Mouse (Mus musculus) kidney, embryonic 15.5 days (tissue): Measurements from ENCODE around the gene Gm11555. TPM values are rescaled to one million over a fixed set of nuclear protein-coding genes. Genes with fewer than 3 reads are reported as not detected.
"Not testable (repeated sequence)": the region's sequence is repeated elsewhere in the genome, so short reads cannot be mapped to it uniquely, and the experiment has no call there.

Source experiments
- ATAC-seq: fragments of 200-750 bp; cut with Nextera tagmentation; replicated peaks from 2 replicates; pipeline ENCODE4 v1.8.0; 2017; ENCODE audit warnings: moderate TSS enrichment; ENCODE audit not compliant: low FRiP score
- H3K27ac ChIP-seq: fragments of 300-500 bp; sonication (generic); 2 replicates; pipeline ENCODE4 v1.5.1; 2015; ENCODE audit warnings: mild to moderate bottlenecking, inconsistent platforms
- H3K27me3 ChIP-seq: fragments of 300-500 bp; sonication (generic); 2 replicates; pipeline ENCODE4 v1.6.1; 2015; ENCODE audit warnings: inconsistent platforms
- H3K36me3 ChIP-seq: fragments of 300-500 bp; sonication (generic); 2 replicates; pipeline ENCODE4 v1.6.1; 2015; ENCODE audit warnings: inconsistent platforms
- H3K4me1 ChIP-seq: fragments of 300-500 bp; sonication (generic); 2 replicates; pipeline ENCODE4 v1.6.1; 2015; ENCODE audit warnings: inconsistent platforms
- H3K4me2 ChIP-seq: fragments of 300-500 bp; sonication (generic); 2 replicates; pipeline ENCODE4 v1.6.1; 2015; ENCODE audit warnings: moderate library complexity, mild to moderate bottlenecking, inconsistent platforms
- H3K4me3 ChIP-seq: fragments of 300-500 bp; sonication (generic); replicated peaks from 2 replicates; pipeline ENCODE4 v1.5.1; 2015; ENCODE audit warnings: mild to moderate bottlenecking, inconsistent platforms
- H3K9ac ChIP-seq: fragments of 300-500 bp; sonication (generic); 2 replicates; pipeline ENCODE4 v1.6.1; 2015; ENCODE audit warnings: mild to moderate bottlenecking, inconsistent platforms
- H3K9me3 ChIP-seq: fragments of 300-500 bp; sonication (generic); replicated peaks from 2 replicates; pipeline ENCODE4 v1.6.1; 2016; ENCODE audit warnings: inconsistent platforms
- WGBS: fragments of 180-500 bp; shearing (Covaris S2); methylation state at CpG from one replicate; pipeline ENCODE4 v1.1.7; 2015; ENCODE audit warnings: mixed read lengths; 5-methylcytosine and 5-hydroxymethylcytosine counted together
- polyA plus RNA-seq: library from polyadenylated mRNA; unstranded; fragments of >200 nt; fragmentation: Nextera tagmentation; extraction: Ambion mirVana; gene quantifications from 2 replicates; pipeline ENCODE4 v1.2.1, GENCODE M21; 2015

The Gm11555 gene
- not detected in 2 replicates for polyA plus RNA-seq

DNA sequence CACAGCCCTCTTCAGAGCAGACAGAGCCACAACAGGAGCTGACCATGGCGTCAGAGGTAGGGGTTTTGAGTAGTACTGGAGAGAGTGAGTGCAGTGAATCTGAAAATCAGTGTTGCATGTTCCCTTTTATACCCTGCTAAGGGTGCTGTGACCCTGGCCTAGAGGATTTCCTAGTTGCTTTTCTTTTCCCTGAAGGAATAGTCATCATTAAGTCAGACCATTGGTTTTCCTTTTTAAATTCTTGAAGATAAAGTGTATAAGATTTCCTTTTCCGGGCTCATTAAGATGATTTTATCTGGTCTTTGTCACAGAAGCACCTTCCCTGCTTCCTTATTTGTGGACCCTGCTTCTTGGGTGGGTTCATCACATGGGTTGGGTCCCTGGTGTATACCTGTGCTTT lies at the start of gene Gm11555:
TSS of gene Gm11555 (minus strand) at position 101 of the 400 bp plus-strand sequence.
- Histone ChIP-seq H3K27ac (no peak within 1 kb of the TSS), H3K4me1 (no peaks in the 10 kb centered on the region), H3K27me3 (no peaks in the 10 kb centered on the region), H3K4me3 (no peak within 1 kb of the TSS), H3K9ac (no peak within 1 kb of the TSS), H3K9me3 (no peaks in the 10 kb centered on the region), H3K36me3 (no peaks in the 10 kb centered on the region), H3K4me2 (no peak within 1 kb of the TSS)
- ATAC-seq = no peak
- WGBS = 77% methylated on average over 2 of the region's 2 CpGs

DNA sequence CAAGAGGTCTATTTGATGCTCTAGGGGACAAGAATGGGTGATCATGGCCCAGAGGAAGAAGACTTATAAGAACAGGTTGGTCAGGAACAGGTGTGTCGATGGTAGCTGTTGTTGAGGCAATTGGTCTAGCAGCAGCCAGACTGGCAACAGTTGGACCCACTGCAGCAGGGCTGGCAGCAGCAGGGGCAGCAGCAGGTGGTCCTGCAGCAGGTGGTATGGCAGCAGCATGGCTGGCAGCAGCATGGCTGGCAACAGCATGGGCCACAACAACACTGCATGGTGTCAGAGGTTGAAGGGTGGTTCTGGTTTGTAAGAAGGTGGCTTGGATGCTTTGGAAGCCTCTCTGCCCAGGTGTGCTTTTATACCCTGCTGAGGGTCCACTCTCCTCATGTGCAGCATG lies 40.4 kb upstream of the Gm11555 start, which contains the start of gene Gm14190:
TSS of gene Gm14190 (minus strand) at position 278 of the 400 bp plus-strand sequence.
- no peak for ATAC-seq
- no peak within 1 kb of the TSS for H3K27ac ChIP-seq
- no peak within 1 kb of the TSS for H3K4me3 ChIP-seq
- 94% methylated on average over 1 of the region's 1 CpGs for WGBS
- no peaks in the 10 kb centered on the region for H3K9me3 ChIP-seq
- H3K27me3 ChIP-seq = no peaks in the 10 kb centered on the region
- no peak within 1 kb of the TSS for H3K9ac ChIP-seq
- no peaks in the 10 kb centered on the region for H3K4me1 ChIP-seq
- H3K4me2 ChIP-seq = no peak within 1 kb of the TSS
- H3K36me3 ChIP-seq = no peaks in the 10 kb centered on the region

DNA sequence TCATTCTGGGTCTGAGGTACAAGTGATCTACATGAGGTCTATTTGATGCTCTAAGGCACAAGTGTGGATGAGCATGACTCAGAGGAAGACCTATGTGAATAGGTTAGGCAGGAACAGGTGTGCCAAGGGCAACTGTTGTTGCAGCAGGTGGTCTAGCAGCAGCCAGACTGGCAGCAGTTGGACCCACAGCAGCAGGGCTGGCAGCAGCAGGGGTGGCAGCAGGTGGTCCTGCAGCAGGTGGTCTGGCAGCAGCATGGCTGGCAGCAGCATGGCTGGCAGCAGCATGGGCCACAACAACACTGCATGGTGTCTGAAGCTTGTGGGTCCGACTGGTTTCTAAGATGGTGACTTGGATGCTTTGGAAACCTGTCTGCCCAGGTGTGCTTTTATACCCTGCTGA lies 35.2 kb upstream of the Gm11555 start:
- H3K27me3 ChIP-seq, H3K4me3 ChIP-seq, ATAC-seq, H3K36me3 ChIP-seq, H3K4me2 ChIP-seq, H3K27ac ChIP-seq, H3K9ac ChIP-seq, H3K4me1 ChIP-seq, H3K9me3 ChIP-seq: not testable (repeated sequence)
- 84% methylated on average over 1 of the region's 1 CpGs for WGBS

- no peaks in the 10 kb centered on the region for H3K4me1 ChIP-seq
- 85% methylated on average over 2 of the region's 2 CpGs for WGBS
- H3K27ac ChIP-seq = no peak overlapping the region
- H3K27me3 ChIP-seq = no peaks in the 10 kb centered on the region
- H3K36me3 ChIP-seq = no peaks in the 10 kb centered on the region
- no peak for ATAC-seq
- H3K4me2 ChIP-seq = no peak overlapping the region
- H3K9me3 ChIP-seq = no peaks in the 10 kb centered on the region
- H3K9ac ChIP-seq = no peak overlapping the region
- no peak overlapping the region for H3K4me3 ChIP-seq
These were observed 33.4 kb upstream of the Gm11555 start for GRCm38 (mm10) chr11:99683481-99683880.

DNA sequence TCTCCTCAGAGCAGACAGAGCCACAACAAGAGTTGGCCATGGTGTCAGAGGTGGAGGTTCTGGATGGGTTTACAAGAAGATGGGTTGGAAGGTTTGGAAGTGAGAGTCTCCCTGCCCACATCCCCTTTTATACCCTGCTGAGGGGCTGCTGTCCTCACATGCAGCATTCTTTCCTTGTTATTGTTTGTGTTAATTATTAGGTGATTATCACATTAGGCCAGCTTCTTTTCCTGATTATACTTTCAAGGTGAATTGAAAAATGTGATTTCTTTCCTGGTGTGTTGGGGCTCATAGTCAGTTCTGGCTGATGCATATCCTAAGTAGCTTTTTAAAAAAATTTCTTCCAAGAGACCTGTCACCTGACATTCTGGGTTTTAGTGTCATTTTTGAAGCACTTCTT lies 15.8 kb upstream of the Gm11555 start, which contains the start of gene Krtap4-6:
TSS of gene Krtap4-6 (minus strand) at position 101 of the 400 bp plus-strand sequence.
- Histone ChIP-seq H3K4me3 (no peak within 1 kb of the TSS), H3K4me2 (no peak within 1 kb of the TSS), H3K9ac (no peak within 1 kb of the TSS), H3K4me1 (no peaks in the 10 kb centered on the region), H3K36me3 (no peaks in the 10 kb centered on the region), H3K9me3 (no peaks in the 10 kb centered on the region), H3K27me3 (no peaks in the 10 kb centered on the region), H3K27ac (no peak within 1 kb of the TSS)
- no peak for ATAC-seq

- H3K36me3 ChIP-seq = no peaks in the 10 kb centered on the region
- no peaks in the 10 kb centered on the region for H3K27me3 ChIP-seq
- H3K4me1 ChIP-seq = no peaks in the 10 kb centered on the region
- no peak overlapping the region for H3K9ac ChIP-seq
- no peak overlapping the region for H3K4me3 ChIP-seq
- no peaks in the 10 kb centered on the region for H3K9me3 ChIP-seq
- H3K27ac ChIP-seq = no peak overlapping the region
- no peak for ATAC-seq
- no peak overlapping the region for H3K4me2 ChIP-seq
- 86% methylated on average over 10 of the region's 10 CpGs for WGBS
These were observed 12.8 kb upstream of the Gm11555 start for GRCm38 (mm10) chr11:99662802-99663201.

GRCm38 (mm10) chr11:99659256-99659655 lies 9.2 kb upstream of the Gm11555 start:
- ATAC-seq = no peak
- H3K4me1 ChIP-seq = no peaks in the 10 kb centered on the region
- H3K27me3 ChIP-seq = no peaks in the 10 kb centered on the region
- H3K36me3 ChIP-seq = no peaks in the 10 kb centered on the region
- no peak overlapping the region for H3K27ac ChIP-seq
- no peaks in the 10 kb centered on the region for H3K9me3 ChIP-seq
- WGBS = 81% methylated on average over 4 of the region's 4 CpGs
- H3K4me2 ChIP-seq = no peak overlapping the region
- H3K4me3 ChIP-seq = no peak overlapping the region
- no peak overlapping the region for H3K9ac ChIP-seq

DNA sequence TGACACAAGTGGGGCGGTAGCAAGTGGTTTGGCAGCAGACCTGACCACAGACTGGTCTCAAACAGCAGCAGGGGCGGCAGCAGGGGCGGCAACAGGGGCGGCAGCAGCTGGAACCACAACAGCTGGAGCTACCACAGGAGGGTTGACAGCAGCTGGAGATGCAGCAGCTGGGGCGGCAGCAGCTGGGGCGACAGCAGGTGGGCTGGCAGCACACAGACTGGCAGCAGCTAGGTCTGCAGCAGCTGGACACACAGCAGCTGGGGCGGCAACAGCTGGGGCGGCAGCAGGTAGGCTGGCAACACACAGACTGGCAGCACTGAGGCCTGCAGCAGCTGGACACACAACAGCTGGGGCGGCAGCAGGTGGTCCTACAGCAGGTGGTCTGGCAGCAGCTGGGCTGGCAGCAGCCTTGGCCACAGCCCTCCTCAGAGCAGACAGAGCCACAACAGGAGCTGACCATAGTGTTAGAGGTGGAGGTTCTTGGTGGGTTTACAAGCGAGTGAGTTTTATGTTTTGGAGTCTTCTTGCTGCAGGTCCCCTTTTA lies 8.5 kb upstream of the Gm11555 start, which contains the start of gene Gm11563:
TSS of gene Gm11563 (minus strand) at position 494 of the 544 bp plus-strand sequence.
- H3K9me3 ChIP-seq, H3K27me3 ChIP-seq, H3K9ac ChIP-seq, H3K36me3 ChIP-seq, H3K4me2 ChIP-seq, H3K4me3 ChIP-seq, ATAC-seq, H3K27ac ChIP-seq, H3K4me1 ChIP-seq: not testable (repeated sequence)
- WGBS = 66% methylated on average over 10 of the region's 10 CpGs

DNA sequence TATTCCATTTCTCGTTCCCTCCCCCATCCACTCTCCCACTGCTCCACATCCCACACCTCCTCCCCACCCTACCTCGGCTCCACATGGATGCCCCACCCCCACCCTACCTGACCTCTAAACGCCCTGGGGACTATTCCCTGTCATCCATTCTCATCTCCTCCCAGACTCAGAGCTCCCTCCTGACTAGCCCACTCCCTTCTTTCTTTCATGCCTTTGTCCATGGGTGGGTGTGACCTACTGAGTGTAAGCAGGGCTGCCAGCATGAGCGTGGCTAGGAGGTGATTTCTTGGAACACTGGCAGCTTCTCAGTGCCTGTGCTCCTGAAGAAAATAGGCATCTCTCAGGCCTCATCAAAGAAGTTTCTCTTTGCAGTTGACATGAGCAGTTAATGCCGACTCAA lies 7.0 kb upstream of the Gm11555 start:
- no peak for ATAC-seq

GRCm38 (mm10) chr11:99646444-99646843 lies 3.6 kb downstream of the Gm11555 start:
- Histone ChIP-seq H3K4me1 (no peaks in the 10 kb centered on the region), H3K27ac (no peak overlapping the region), H3K27me3 (no peaks in the 10 kb centered on the region), H3K9me3 (no peaks in the 10 kb centered on the region), H3K9ac (no peak overlapping the region), H3K4me3 (no peak overlapping the region), H3K4me2 (no peak overlapping the region), H3K36me3 (no peaks in the 10 kb centered on the region)
- 76% methylated on average over 15 of the region's 15 CpGs for WGBS
- ATAC-seq = no peak

More for the DNA sequence above, 7.0 kb upstream of the Gm11555 start:
- Histone ChIP-seq H3K9ac (no peak overlapping the region), H3K4me2 (no peak overlapping the region), H3K9me3 (no peaks in the 10 kb centered on the region), H3K27ac (no peak overlapping the region), H3K4me1 (no peaks in the 10 kb centered on the region), H3K27me3 (no peaks in the 10 kb centered on the region), H3K36me3 (no peaks in the 10 kb centered on the region), H3K4me3 (no peak overlapping the region)
- 37% methylated on average over 5 of the region's 5 CpGs for WGBS

- 70% methylated on average over 3 of the region's 3 CpGs for WGBS
- no peak overlapping the region for H3K4me3 ChIP-seq
- no peak overlapping the region for H3K4me2 ChIP-seq
- no peak for ATAC-seq
- H3K9ac ChIP-seq = no peak overlapping the region
- no peaks in the 10 kb centered on the region for H3K36me3 ChIP-seq
- no peaks in the 10 kb centered on the region for H3K9me3 ChIP-seq
- H3K27me3 ChIP-seq = no peaks in the 10 kb centered on the region
- H3K4me1 ChIP-seq = no peaks in the 10 kb centered on the region
- H3K27ac ChIP-seq = no peak overlapping the region
These were observed 5.7 kb downstream of the Gm11555 start for GRCm38 (mm10) chr11:99644351-99644750.

GRCm38 (mm10) chr11:99643635-99644139 lies 6.3 kb downstream of the Gm11555 start, which contains the start of gene Krtap4-7:
Gene Krtap4-7, minus strand, starts transcription at chr11:99644089.
- H3K4me1 ChIP-seq, H3K9ac ChIP-seq, H3K36me3 ChIP-seq, H3K9me3 ChIP-seq, H3K4me2 ChIP-seq, H3K27ac ChIP-seq, H3K27me3 ChIP-seq, H3K4me3 ChIP-seq, ATAC-seq: not testable (repeated sequence)
- 74% methylated on average over 9 of the region's 9 CpGs for WGBS

DNA sequence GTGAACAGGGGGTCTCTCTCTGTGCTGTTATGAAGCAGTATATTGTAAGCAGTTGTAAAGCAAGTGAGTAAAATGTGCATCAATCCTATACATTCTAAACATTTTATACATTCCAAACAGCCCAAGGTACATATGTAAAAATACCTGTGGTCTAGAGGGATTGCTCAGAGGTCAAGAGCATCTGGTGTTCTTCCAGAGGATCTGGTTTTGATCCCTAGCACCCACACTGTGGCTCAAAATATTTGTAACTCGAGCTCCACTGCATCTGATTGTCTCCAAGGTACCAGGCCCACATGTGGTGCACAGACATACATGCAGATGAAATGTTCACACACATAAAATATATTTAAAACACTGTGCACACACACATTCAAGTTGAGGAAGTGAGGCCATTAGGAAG lies 9.1 kb downstream of the Gm11555 start:
- 36% methylated on average over 1 of the region's 1 CpGs for WGBS
- no peaks in the 10 kb centered on the region for H3K27me3 ChIP-seq
- H3K4me2 ChIP-seq = no peak overlapping the region
- H3K9ac ChIP-seq = no peak overlapping the region
- no peak for ATAC-seq
- no peak overlapping the region for H3K27ac ChIP-seq
- H3K4me3 ChIP-seq = no peak overlapping the region
- no peaks in the 10 kb centered on the region for H3K36me3 ChIP-seq
- H3K9me3 ChIP-seq = no peaks in the 10 kb centered on the region
- H3K4me1 ChIP-seq = no peaks in the 10 kb centered on the region
